Mouse (Mus musculus) activated CD4-positive, CD25-positive, alpha-beta regulatory T cell, adult 9 weeks (primary cell): ENCODE results near the gene Ppp1r9b. TPM values are rescaled to one million over a fixed set of nuclear protein-coding genes. Genes with fewer than 3 reads are reported as not detected.

Experiments used
- polyA plus RNA-seq: library from polyadenylated mRNA; unstranded; fragments of 100-300 nt; shearing (Covaris generic); gene quantifications from one replicate; pipeline ENCODE4 v1.2.1, GENCODE M21; 2017

Gene Ppp1r9b
- polyA plus RNA-seq, result 12.6 TPM

GRCm38 (mm10) chr11:94990749-94991577 lies at the start of gene Ppp1r9b:
TSS of gene Ppp1r9b (plus strand) at chr11:94991035.

GRCm38 (mm10) chr11:94967419-94967818 lies 23.4 kb upstream of the Ppp1r9b start, which contains the start of gene Hils1:
TSS of gene Hils1 (plus strand) at chr11:94967593.

DNA sequence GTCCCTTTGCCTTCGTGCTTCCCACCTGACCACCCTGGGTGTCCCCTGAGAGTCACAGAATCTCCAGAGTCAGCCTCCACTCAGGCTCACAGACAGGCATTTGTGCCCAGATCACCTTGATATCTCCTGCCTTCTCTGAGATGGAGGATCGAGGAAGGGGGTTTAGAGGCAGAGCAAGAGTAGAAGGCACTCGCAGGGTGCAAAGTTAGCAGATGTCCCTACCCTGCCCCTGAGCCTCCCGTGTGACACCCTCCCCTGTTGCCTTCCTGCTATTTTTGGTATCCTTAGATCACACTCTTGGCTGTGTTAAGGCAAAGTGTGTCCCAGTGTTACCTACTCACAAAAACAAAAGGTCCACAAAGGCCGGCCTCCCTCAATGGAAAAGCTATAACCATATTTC lies 14.6 kb upstream of the Ppp1r9b start, which contains the start of gene Sgca:
Gene Sgca, minus strand, starts transcription at position 129 of the 400 bp plus-strand sequence.

DNA sequence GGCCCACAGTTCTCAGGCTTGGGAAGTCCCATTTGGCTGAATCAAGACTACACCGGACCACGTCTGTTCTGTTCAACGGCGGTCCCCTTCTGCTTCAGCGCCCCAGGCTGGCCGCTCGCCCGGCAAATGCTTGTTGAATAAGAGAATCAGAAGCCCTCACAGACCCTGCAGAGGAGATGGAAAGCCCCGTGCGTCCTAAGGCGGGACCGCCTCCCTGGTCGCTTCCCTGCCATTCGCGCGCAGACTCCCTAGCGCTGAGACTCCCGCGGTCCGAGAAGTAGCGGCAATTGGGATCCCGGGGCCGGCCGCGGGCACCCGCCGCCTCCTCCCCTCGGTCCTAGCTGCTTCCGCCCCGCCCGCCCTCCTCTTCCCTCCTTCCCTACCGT lies 18.8 kb downstream of the Ppp1r9b start, which contains the start of gene Samd14:
Gene Samd14, plus strand, starts transcription at position 251 of the 386 bp plus-strand sequence.

DNA sequence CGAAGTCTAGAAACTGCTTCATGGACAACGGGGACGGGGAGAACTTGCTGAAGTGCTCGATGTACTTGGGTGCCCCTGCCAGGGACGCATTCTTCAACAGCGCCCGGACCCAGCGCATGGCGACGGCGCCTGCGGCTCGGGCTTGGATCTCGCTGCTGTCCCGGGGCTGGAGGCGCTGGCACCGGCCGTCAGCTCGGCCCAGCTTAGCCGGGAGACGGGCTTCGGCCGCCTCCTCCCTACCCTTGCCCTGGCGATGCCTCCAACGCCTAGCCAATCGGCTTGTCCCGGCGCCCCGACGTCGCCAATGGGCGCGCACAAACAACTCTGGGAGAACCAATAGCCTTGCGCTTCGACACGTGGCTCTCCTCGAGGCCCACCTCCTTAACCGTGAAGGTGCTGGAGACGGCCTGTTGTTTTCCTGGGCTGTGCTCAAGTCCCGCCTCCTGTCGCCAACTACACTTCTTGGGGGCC lies 50.3 kb downstream of the Ppp1r9b start, which contains the start of gene Pdk2:
Gene Pdk2, minus strand, starts transcription at position 216 of the 471 bp plus-strand sequence.

Other genes starting within 250 kb of the Ppp1r9b start
- gene Cdc34b, start 249.3 kb upstream of the Ppp1r9b start, polyA plus RNA-seq, result not detected
- gene Tmem92, start 208.3 kb upstream of the Ppp1r9b start, polyA plus RNA-seq, result not detected
- gene Col1a1, start 54.8 kb upstream of the Ppp1r9b start, polyA plus RNA-seq, result 0.54 TPM
- gene Hils1, start 23.4 kb upstream of the Ppp1r9b start, polyA plus RNA-seq, result not detected
- not detected for gene Sgca, start 14.7 kb upstream of the Ppp1r9b start, polyA plus RNA-seq
- 0.46 TPM for gene Samd14, start 18.8 kb downstream of the Ppp1r9b start, polyA plus RNA-seq
- gene Pdk2, start 50.3 kb downstream of the Ppp1r9b start, polyA plus RNA-seq, result 17.3 TPM
- gene Itga3, start 85.8 kb downstream of the Ppp1r9b start, polyA plus RNA-seq, result 1.7 TPM
- not detected for gene Dlx3, start 129.1 kb downstream of the Ppp1r9b start, polyA plus RNA-seq
- not detected for gene Dlx4, start 155.2 kb downstream of the Ppp1r9b start, polyA plus RNA-seq